Mouse (Mus musculus) layer of hippocampus, postnatal 25 days (tissue): ENCODE results near the gene Pcbp1. TPM values are rescaled to one million over a fixed set of nuclear protein-coding genes. Genes with fewer than 3 reads are reported as not detected.
"Not testable (repeated sequence)": the region's sequence is repeated elsewhere in the genome, so short reads cannot be mapped to it uniquely, and the experiment has no call there.

Experiments used
- DNase-seq, 2 experiments: peaks; one replicate each; pipeline ENCODE4 v3.0.0; 2022; ENCODE audit warnings: mixed read lengths in 2 of 2, low spot score in 1 of 2; ENCODE audit errors: extremely low spot score in 1 of 2
- total RNA-seq, 2 experiments: library from RNA; stranded (reverse); gene quantifications; 2 replicates each; pipeline ENCODE4 v1.2.3; 2021

The Pcbp1 gene
- total RNA-seq, result 100 to 1,000 TPM; 187 to 192 TPM

GRCm38 (mm10) chr6:86526032-86526960 lies at the start of gene Pcbp1:
Gene Pcbp1, minus strand, starts transcription at chr6:86526321.
- DNase-seq, result peak; percentile 99

- DNase-seq, result no peak
Measured at GRCm38 (mm10) chr6:86574495-86574894, 48.4 kb upstream of the Pcbp1 start.

GRCm38 (mm10) chr6:86570830-86571229 lies 44.7 kb upstream of the Pcbp1 start:
- DNase-seq, result no peak

- DNase-seq, result no peak
Measured at GRCm38 (mm10) chr6:86569461-86569820, 43.3 kb upstream of the Pcbp1 start.

- DNase-seq, result no peak
Measured at GRCm38 (mm10) chr6:86568816-86569460, 42.8 kb upstream of the Pcbp1 start.

- no peak for DNase-seq
Measured at GRCm38 (mm10) chr6:86565782-86566181, 39.7 kb upstream of the Pcbp1 start.

- DNase-seq, result not testable (repeated sequence)
Measured at GRCm38 (mm10) chr6:86557182-86557581, 31.1 kb upstream of the Pcbp1 start.

GRCm38 (mm10) chr6:86556345-86557058 lies 30.4 kb upstream of the Pcbp1 start:
- no peak for DNase-seq

- no peak for DNase-seq
Measured at GRCm38 (mm10) chr6:86550587-86550986, 24.5 kb upstream of the Pcbp1 start.

GRCm38 (mm10) chr6:86547880-86548367 lies 21.8 kb upstream of the Pcbp1 start:
- no peak for DNase-seq

- no peak for DNase-seq
Measured at GRCm38 (mm10) chr6:86547228-86547755, 21.2 kb upstream of the Pcbp1 start.

- DNase-seq, result no peak
Measured at GRCm38 (mm10) chr6:86545236-86545635, 19.1 kb upstream of the Pcbp1 start.

- no peak for DNase-seq
Measured at GRCm38 (mm10) chr6:86543869-86544268, 17.7 kb upstream of the Pcbp1 start.

- no peak for DNase-seq
Measured at GRCm38 (mm10) chr6:86543060-86543459, 16.9 kb upstream of the Pcbp1 start.

- no peak for DNase-seq
Measured at GRCm38 (mm10) chr6:86541650-86542049, 15.5 kb upstream of the Pcbp1 start.

- no peak for DNase-seq
Measured at GRCm38 (mm10) chr6:86528451-86528785, 2.3 kb upstream of the Pcbp1 start.

- DNase-seq, result no peak
Measured at GRCm38 (mm10) chr6:86527766-86528450, 1.8 kb upstream of the Pcbp1 start.

GRCm38 (mm10) chr6:86526961-86527740 lies 1.0 kb upstream of the Pcbp1 start:
- DNase-seq, result peak; percentile 65 to 91

- DNase-seq, result peak in 1 of 2 experiments; percentile 63
Measured at GRCm38 (mm10) chr6:86525646-86526031, 482 bp downstream of the Pcbp1 start.
